Mouse (Mus musculus) brain, adult 2 months (tissue): ENCODE data around the gene Vmn1r169.
"Not testable (repeated sequence)": the region's sequence is repeated elsewhere in the genome, so short reads cannot be mapped to it uniquely, and the experiment has no call there.

Source experiments
- DNase-seq: peaks from one replicate; pipeline ENCODE4 v3.0.0; 2011; ENCODE audit warnings: low read depth, low spot score

Gene Vmn1r169

GRCm38 (mm10) chr7:23575226-23575625 is at the start of gene Vmn1r169:
TSS of gene Vmn1r169 (plus strand) at chr7:23575526.
- not testable (repeated sequence) for DNase-seq

GRCm38 (mm10) chr7:23539432-23539831 is 35.9 kb upstream of the Vmn1r169 start, which contains the start of gene Vmn1r168:
TSS of gene Vmn1r168 (plus strand) at chr7:23539732.
- DNase-seq: not testable (repeated sequence)

GRCm38 (mm10) chr7:23605875-23606274 is 30.5 kb downstream of the Vmn1r169 start, which contains the start of gene Vmn1r170:
TSS of gene Vmn1r170 (plus strand) at chr7:23606175.
- not testable (repeated sequence) for DNase-seq
